Mouse (Mus musculus) midbrain, embryonic 14.5 days (tissue): ENCODE data around the gene Prm1. TPM values are rescaled to one million over a fixed set of nuclear protein-coding genes. Genes with fewer than 3 reads are reported as not detected.

Experiments used
- ATAC-seq: fragments of 200-750 bp; cut with Nextera tagmentation; 2 replicates; pipeline ENCODE4 v1.8.0; 2017; ENCODE audit warnings: moderate number of reproducible peaks, moderate library complexity; ENCODE audit not compliant: low FRiP score, low TSS enrichment
- DNase-seq: peaks from one replicate; pipeline ENCODE4 v3.0.0-alpha.2; 2015
- H3K27ac ChIP-seq: fragments of 300-500 bp; sonication (generic); replicated peaks from 2 replicates; pipeline ENCODE4 v1.5.1; 2014; ENCODE audit warnings: mild to moderate bottlenecking, low read depth, low read length, moderate library complexity
- H3K27me3 ChIP-seq: fragments of 300-500 bp; sonication (generic); 2 replicates; pipeline ENCODE4 v1.6.1; 2014; ENCODE audit warnings: low read length, control low read depth, mixed read lengths; ENCODE audit not compliant: control insufficient read depth, insufficient read depth
- H3K36me3 ChIP-seq: fragments of 300-500 bp; sonication (generic); 2 replicates; pipeline ENCODE4 v1.6.1; 2014; ENCODE audit warnings: low read length, control low read depth; ENCODE audit not compliant: control insufficient read depth, insufficient read depth
- H3K4me1 ChIP-seq: fragments of 300-500 bp; sonication (generic); 2 replicates; pipeline ENCODE4 v1.6.1; 2014; ENCODE audit warnings: mild to moderate bottlenecking, antibody characterized with exemption, low read length, control low read depth; ENCODE audit not compliant: control insufficient read depth, insufficient read depth
- H3K4me2 ChIP-seq: fragments of 300-500 bp; sonication (generic); 2 replicates; pipeline ENCODE4 v1.6.1; 2014; ENCODE audit warnings: mild to moderate bottlenecking, low read length, moderate library complexity
- H3K4me3 ChIP-seq: fragments of 300-500 bp; sonication (generic); replicated peaks from 2 replicates; pipeline ENCODE4 v1.5.1; 2014; ENCODE audit warnings: low read depth, low read length
- H3K9ac ChIP-seq: fragments of 300-500 bp; sonication (generic); replicated peaks from 2 replicates; pipeline ENCODE4 v1.6.1; 2014; ENCODE audit warnings: mild to moderate bottlenecking, low read length, moderate library complexity
- H3K9me3 ChIP-seq: fragments of 300-500 bp; sonication (generic); 2 replicates; pipeline ENCODE4 v1.6.1; 2016; ENCODE audit warnings: low read length, control low read depth, mixed read lengths; ENCODE audit not compliant: control insufficient read depth
- WGBS: fragments of 180-500 bp; shearing (Covaris S2); extraction: QIAGEN DNeasy Blood & Tissue Kit; methylation state at CpG from one replicate; pipeline ENCODE4 v1.1.7; 2014; 5-methylcytosine and 5-hydroxymethylcytosine counted together
- polyA plus RNA-seq: library from polyadenylated mRNA; unstranded; fragments of >200 nt; fragmentation: Nextera tagmentation; extraction: Ambion mirVana; gene quantifications from 2 replicates; pipeline ENCODE4 v1.2.1, GENCODE M21; 2014

Gene Prm1
- polyA plus RNA-seq, 1 experiment from 2014 or later = not detected

- no peak overlapping the region for H3K4me2 ChIP-seq
- no peaks in the 10 kb centered on the region for H3K9me3 ChIP-seq
- 83% methylated on average over 5 of the region's 6 CpGs for WGBS
- H3K36me3 ChIP-seq = no peaks in the 10 kb centered on the region
- H3K4me3 ChIP-seq = no peak overlapping the region
- no peak overlapping the region for H3K9ac ChIP-seq
- ATAC-seq (no peak), DNase-seq (no peak)
- no peaks in the 10 kb centered on the region for H3K4me1 ChIP-seq
- no peaks in the 10 kb centered on the region for H3K27me3 ChIP-seq
- no peak overlapping the region for H3K27ac ChIP-seq
These were observed 49.5 kb downstream of the Prm1 start for GRCm38 (mm10) chr16:10756168-10756567.

- no peak for ATAC-seq
- WGBS = 86% methylated on average over 3 of the region's 3 CpGs
- no peaks in the 10 kb centered on the region for H3K4me1 ChIP-seq
These were observed 50.9 kb downstream of the Prm1 start for GRCm38 (mm10) chr16:10754521-10755296.

GRCm38 (mm10) chr16:10749824-10750223 is 55.8 kb downstream of the Prm1 start:
- 72% methylated on average over 7 of the region's 7 CpGs for WGBS
- DNase-seq (peak; percentile 30), ATAC-seq (0 out of 2 replicates have a peak, but pooled peaks have one; percentile 34)
- Histone ChIP-seq H3K27me3 (no peaks in the 10 kb centered on the region), H3K9me3 (no peaks in the 10 kb centered on the region), H3K27ac (no peak overlapping the region), H3K4me3 (no peak overlapping the region), H3K4me2 (no peak overlapping the region), H3K4me1 (no peaks in the 10 kb centered on the region), H3K36me3 (no peaks in the 10 kb centered on the region), H3K9ac (no peak overlapping the region)

More at GRCm38 (mm10) chr16:10754521-10755296, 50.9 kb downstream of the Prm1 start:
- Histone ChIP-seq H3K27me3 (no peaks in the 10 kb centered on the region), H3K4me3 (no peak overlapping the region), H3K36me3 (no peaks in the 10 kb centered on the region), H3K4me2 (no peak overlapping the region), H3K9me3 (no peaks in the 10 kb centered on the region), H3K27ac (no peak overlapping the region), H3K9ac (no peak overlapping the region)
- no peak for DNase-seq

- 83% methylated on average over 7 of the region's 7 CpGs for WGBS
These were observed 56.4 kb downstream of the Prm1 start for GRCm38 (mm10) chr16:10749226-10749625.

More at GRCm38 (mm10) chr16:10749226-10749625, 56.4 kb downstream of the Prm1 start:
- H3K27me3 ChIP-seq = no peaks in the 10 kb centered on the region
- ATAC-seq (no peak), DNase-seq (no peak)
- H3K4me3 ChIP-seq = no peak overlapping the region
- no peak overlapping the region for H3K9ac ChIP-seq
- no peaks in the 10 kb centered on the region for H3K36me3 ChIP-seq
- no peak overlapping the region for H3K4me2 ChIP-seq
- H3K27ac ChIP-seq = no peak overlapping the region
- no peaks in the 10 kb centered on the region for H3K4me1 ChIP-seq
- H3K9me3 ChIP-seq = no peaks in the 10 kb centered on the region

Other genes with a start within 250 kb of the Prm1 start
- 2.5 and 2.7 TPM in 2 replicates for gene Socs1, start 20.3 kb downstream of the Prm1 start, polyA plus RNA-seq
- gene Tnp2, start 17.2 kb downstream of the Prm1 start, polyA plus RNA-seq = not detected in 2 replicates
- gene Prm3, start 14.9 kb downstream of the Prm1 start, polyA plus RNA-seq = not detected in 2 replicates
- gene Prm2, start 9.7 kb downstream of the Prm1 start, polyA plus RNA-seq = not detected in 2 replicates
- not detected in 2 replicates for gene Gm11172, start 7.1 kb upstream of the Prm1 start, polyA plus RNA-seq
- gene Rmi2, start 29.2 kb upstream of the Prm1 start, polyA plus RNA-seq = 0.46 and 0.55 TPM in 2 replicates